ENCODE assay signal across 10 mouse cellular contexts in the genomic region with DNA sequence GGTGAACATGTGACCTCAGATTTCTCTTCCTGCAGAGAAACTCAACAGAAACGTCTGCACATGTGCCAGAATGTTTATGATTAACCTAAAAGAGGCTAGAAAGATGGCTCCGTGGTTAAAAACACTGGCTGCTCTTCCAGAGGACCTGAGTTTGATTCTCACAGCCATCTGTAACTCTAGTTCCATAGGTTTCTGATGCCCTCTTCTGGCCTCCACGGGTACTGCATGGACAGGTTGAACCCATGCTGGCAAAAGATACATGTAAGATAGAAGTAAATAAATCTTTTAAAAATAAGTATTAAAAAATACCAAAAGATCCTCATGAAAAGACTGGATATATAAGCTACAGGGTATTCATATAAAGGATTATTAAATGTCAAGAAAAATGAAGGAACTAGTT. TPM values are rescaled to one million over a fixed set of nuclear protein-coding genes. Genes with fewer than 3 reads are reported as not detected.
DNase-seq lines count a peak whose midpoint lies in the region; ATAC-seq and TF ChIP-seq lines count a peak whose summit lies in the region.
"Had no signal": no experiment of that assay in that cellular context is flagged by ENCODE, and none has a peak within 500 bp of the region (broad histone marks: within the 10 kb centered on the region; RNA-seq: fewer than 3 reads in every experiment).

No protein-coding gene starts in this region.

- no peaks in the 10 kb centered on the region for H3K79me2 ChIP-seq in MEL (ENCODE audit: control insufficient read depth, insufficient read depth, low read length, poor library complexity)

- H3K9me3 ChIP-seq in heart, embryonic 11.5 days (replicated peaks; ENCODE audit: control insufficient read depth, low read length): no peaks in the 10 kb centered on the region
- no peaks in the 10 kb centered on the region for H3K9me3 ChIP-seq in MEL (replicated peaks; ENCODE audit: insufficient read depth, low read length)
- H3K9me3 ChIP-seq: embryonic facial prominence, embryonic 13.5 days had no signal

- H3K27me3 ChIP-seq in heart, embryonic 11.5 days (ENCODE audit: control insufficient read depth, insufficient read depth, low read length): no peaks in the 10 kb centered on the region
- H3K27me3 ChIP-seq in MEL (ENCODE audit: control insufficient read depth in 1 of 2, insufficient read depth in 2 of 2, low read length in 2 of 2): no peaks in the 10 kb centered on the region
- H3K27me3 ChIP-seq: embryonic facial prominence, embryonic 13.5 days; limb, embryonic 13.5 days had no signal

- no peak overlapping the region for H3K27ac ChIP-seq in heart, embryonic 11.5 days (ENCODE audit: low read depth, low read length)
- H3K27ac ChIP-seq in MEL (ENCODE audit: control insufficient read depth, low read depth, low read length): no peak overlapping the region
- H3K27ac ChIP-seq: embryonic facial prominence, embryonic 13.5 days; limb, embryonic 13.5 days had no signal

- no peak for TF ChIP-seq POLR2A in MEL (IDR thresholded peaks at IDR 0.05; ENCODE audit: control insufficient read depth in 1 of 2, insufficient read depth in 1 of 2, low read depth in 1 of 2, low read length in 2 of 2, poor library complexity in 1 of 2)

- 19% methylated on average over 3 of the region's 3 CpGs for WGBS in heart, embryonic 11.5 days (ENCODE audit: insufficient replicate concordance)

- H3K4me1 ChIP-seq in heart, embryonic 11.5 days (ENCODE audit: control insufficient read depth, insufficient read depth, low read length): no peaks in the 10 kb centered on the region
- no peaks in the 10 kb centered on the region for H3K4me1 ChIP-seq in MEL (ENCODE audit: control insufficient read depth in 1 of 2, insufficient read depth in 2 of 2, low read length in 2 of 2)
- H3K4me1 ChIP-seq: embryonic facial prominence, embryonic 13.5 days; limb, embryonic 13.5 days had no signal

- TF ChIP-seq RAD21 in MEL (IDR thresholded peaks at IDR 0.05; ENCODE audit: low read depth, low read length): peak; percentile 80

- H3K4me3 ChIP-seq in heart, embryonic 11.5 days (ENCODE audit: low read depth, low read length): no peak overlapping the region
- H3K4me3 ChIP-seq in MEL (ENCODE audit: control insufficient read depth in 1 of 2, insufficient read depth in 1 of 2, low read depth in 2 of 2, low read length in 2 of 2): no peak overlapping the region
- H3K4me3 ChIP-seq: embryonic facial prominence, embryonic 13.5 days; limb, embryonic 13.5 days had no signal

- TF ChIP-seq EP300 in MEL (IDR thresholded peaks at IDR 0.05; ENCODE audit: low read depth in 1 of 2, low read length in 2 of 2): no peak

- peak; percentile 7 to 40 for DNase-seq in heart, postnatal 36 days
- DNase-seq in A20 (ENCODE audit: low read depth, low spot score) (peak; percentile 50), MEL (ENCODE audit: low read depth, low spot score) (peak; percentile 61)
- DNase-seq in kidney, adult 8-10 months: peak; percentile 4 to 35
- peak; percentile 34 for DNase-seq in thymus, postnatal 25 days
- no peak for DNase-seq in left cerebral cortex, adult 8-10 months (ENCODE audit: low spot score in 2 of 2)
- no peak for DNase-seq in cerebellum, adult 9-10 months

- H3K36me3 ChIP-seq in heart, embryonic 11.5 days (ENCODE audit: control insufficient read depth, insufficient read depth, low read length): no peaks in the 10 kb centered on the region
- no peaks in the 10 kb centered on the region for H3K36me3 ChIP-seq in MEL (ENCODE audit: control insufficient read depth in 1 of 2, insufficient read depth in 2 of 2, low read length in 2 of 2)
- H3K36me3 ChIP-seq: embryonic facial prominence, embryonic 13.5 days; limb, embryonic 13.5 days had no signal

- ATAC-seq in heart, embryonic 11.5 days (replicated peaks; ENCODE audit: insufficient number of reproducible peaks, low FRiP score, low TSS enrichment): no peak

- H3K4me2 ChIP-seq in heart, embryonic 11.5 days: no peak overlapping the region
- H3K4me2 ChIP-seq: embryonic facial prominence, embryonic 13.5 days; limb, embryonic 13.5 days had no signal

- intact Hi-C loops in heart, postnatal 36 days (cut with DNase I): loop anchor here (5.0 kb wide), 2 partner anchors 67 to 192 kb away; no protein-coding TSS in a partner anchor

- peak; percentile 70 to 77 (median 71) for TF ChIP-seq CTCF in MEL (IDR thresholded peaks at IDR 0.05 in 2 of 3, conservative IDR thresholded peaks at IDR 0.05 in 1 of 3; ENCODE audit: control insufficient read depth in 1 of 3, insufficient read depth in 1 of 3, low read depth in 2 of 3, low read length in 3 of 3, poor library complexity in 1 of 3, severe bottlenecking in 1 of 3)

- H3K9ac ChIP-seq in heart, embryonic 11.5 days (ENCODE audit: low read depth, low read length): no peak overlapping the region
- no peak overlapping the region for H3K9ac ChIP-seq in MEL (ENCODE audit: control insufficient read depth, low read depth, low read length, poor library complexity, severe bottlenecking)
- H3K9ac ChIP-seq: embryonic facial prominence, embryonic 13.5 days; limb, embryonic 13.5 days had no signal

TF ChIP-seq in MEL, 35 proteins besides CTCF, POLR2A, EP300 and RAD21:
- no peak for TF ChIP-seq MAFK (IDR thresholded peaks at IDR 0.05; ENCODE audit: borderline replicate concordance, low read depth, low read length)
- no peak for TF ChIP-seq HCFC1 (IDR thresholded peaks at IDR 0.05; ENCODE audit: low read depth, low read length)
- no peak for TF ChIP-seq KAT2A (conservative IDR thresholded peaks at IDR 0.05; ENCODE audit: low read depth, low read length)
- no peak for TF ChIP-seq ZMIZ1 (IDR thresholded peaks at IDR 0.05; ENCODE audit: low read depth, low read length)
- no peak for TF ChIP-seq MYC (IDR thresholded peaks at IDR 0.05; ENCODE audit: low read depth, low read length)
- TF ChIP-seq NELFE (IDR thresholded peaks at IDR 0.05; ENCODE audit: low read depth, low read length): no peak
- peak; percentile 69 for TF ChIP-seq SMC3 (IDR thresholded peaks at IDR 0.05; ENCODE audit: low read depth, low read length)
- no peak for TF ChIP-seq POLR2AphosphoS5 (IDR thresholded peaks at IDR 0.05; ENCODE audit: borderline replicate concordance, low read depth, low read length)
- TF ChIP-seq ZKSCAN1 (IDR thresholded peaks at IDR 0.05; ENCODE audit: low read depth, low read length): no peak
- TF ChIP-seq MAZ (IDR thresholded peaks at IDR 0.05; ENCODE audit: low read depth, low read length): no peak
- peak; percentile 61 for TF ChIP-seq ZC3H11A (IDR thresholded peaks at IDR 0.05; ENCODE audit: low read depth, low read length)
- 0 out of 2 replicates have a peak, but pooled peaks have one; percentile 11 for TF ChIP-seq USF1 (IDR thresholded peaks at IDR 0.05; ENCODE audit: low read depth, low read length)
- TF ChIP-seq CHD1 (IDR thresholded peaks at IDR 0.05; ENCODE audit: low read depth, low read length): no peak

RNA-seq across cellular contexts. Expression of gene Zfp507, which starts 56.8 kb away (rescaled TPM):
- total RNA-seq in heart, postnatal 36 days (2021): 10 to 100 TPM; 13.7 to 13.8 TPM
- polyA plus RNA-seq in heart, embryonic 11.5 days (2014; fragmentation: Nextera tagmentation; extraction: Ambion mirVana): 11.6 and 14.4 TPM in 2 replicates
- 16.0 and 16.4 TPM in 2 replicates for total RNA-seq in MEL (2012; rRNA removed)
- polyA plus RNA-seq in MEL (2012; ENCODE audit: insufficient read depth in 1 of 2, insufficient read length in 2 of 2, low read depth in 1 of 2, low replicate concordance in 2 of 2, missing spikeins in 1 of 2): 10 to 100 TPM; 17.7 to 67.2 TPM
- total RNA-seq in left cerebral cortex, adult 8-10 months (2022): 10 to 100 TPM; 30.6 to 36.9 (median 35.7) TPM

Comparison
In these comparisons a context has a peak if more than half of its experiments do, and no peak if none do; other contexts are left out.
1. DNase-seq: peak in heart, postnatal 36 days (2 of 2), A20 (single experiment), MEL (single experiment), kidney, adult 8-10 months (2 of 2) and thymus, postnatal 25 days (single experiment); none in left cerebral cortex, adult 8-10 months (0 of 2) and cerebellum, adult 9-10 months (single experiment).